Mouse (Mus musculus): ENCODE measurements around the gene Abcf2.

Gene Abcf2

GRCm38 (mm10) chr5:24534292-24534691, 43.0 kb downstream of the Abcf2 start:
- H3K27me3 ChIP-seq (ENCODE audit: control insufficient read depth, insufficient read depth, low read length, poor library complexity, severe bottlenecking), result no peaks in the 10 kb centered on the region

GRCm38 (mm10) chr5:24533391-24533790, 43.9 kb downstream of the Abcf2 start:
- DNase-seq (ENCODE audit: low read depth, low spot score), result no peak
- H3K36me3 ChIP-seq (ENCODE audit: control insufficient read depth, insufficient read depth, low read length, poor library complexity, severe bottlenecking), result no peaks in the 10 kb centered on the region
- no peaks in the 10 kb centered on the region for H3K27me3 ChIP-seq (ENCODE audit: control insufficient read depth, insufficient read depth, low read length, poor library complexity, severe bottlenecking)

More at GRCm38 (mm10) chr5:24534292-24534691, 43.0 kb downstream of the Abcf2 start:
- DNase-seq (ENCODE audit: low read depth, low spot score), result peak; percentile 21
- no peaks in the 10 kb centered on the region for H3K36me3 ChIP-seq (ENCODE audit: control insufficient read depth, insufficient read depth, low read length, poor library complexity, severe bottlenecking)

GRCm38 (mm10) chr5:24530042-24530689, 47.1 kb downstream of the Abcf2 start:
- no peaks in the 10 kb centered on the region for H3K36me3 ChIP-seq (ENCODE audit: control insufficient read depth, insufficient read depth, low read length, poor library complexity, severe bottlenecking)

GRCm38 (mm10) chr5:24527780-24528179, 49.5 kb downstream of the Abcf2 start:
- DNase-seq (ENCODE audit: low read depth, low spot score), result no peak
- no peaks in the 10 kb centered on the region for H3K36me3 ChIP-seq (ENCODE audit: control insufficient read depth, insufficient read depth, low read length, poor library complexity, severe bottlenecking)

More at GRCm38 (mm10) chr5:24530042-24530689, 47.1 kb downstream of the Abcf2 start:
- H3K27me3 ChIP-seq (ENCODE audit: control insufficient read depth, insufficient read depth, low read length, poor library complexity, severe bottlenecking), result no peaks in the 10 kb centered on the region
- peak; percentile 92 for DNase-seq (ENCODE audit: low read depth, low spot score)

GRCm38 (mm10) chr5:24526889-24527230, 50.4 kb downstream of the Abcf2 start, which contains the start of gene Gbx1:
TSS of gene Gbx1 (minus strand) at chr5:24527202.
- DNase-seq (ENCODE audit: low read depth, low spot score), result peak; percentile 35
- no peaks in the 10 kb centered on the region for H3K27me3 ChIP-seq (ENCODE audit: control insufficient read depth, insufficient read depth, low read length, poor library complexity, severe bottlenecking)

More at GRCm38 (mm10) chr5:24527780-24528179, 49.5 kb downstream of the Abcf2 start:
- H3K27me3 ChIP-seq (ENCODE audit: control insufficient read depth, insufficient read depth, low read length, poor library complexity, severe bottlenecking), result no peaks in the 10 kb centered on the region

GRCm38 (mm10) chr5:24526190-24526888, 50.9 kb downstream of the Abcf2 start:
- DNase-seq (ENCODE audit: low read depth, low spot score), result no peak
- H3K36me3 ChIP-seq (ENCODE audit: control insufficient read depth, insufficient read depth, low read length, poor library complexity, severe bottlenecking), result no peaks in the 10 kb centered on the region

More at GRCm38 (mm10) chr5:24526889-24527230, 50.4 kb downstream of the Abcf2 start, which contains the start of gene Gbx1:
- no peaks in the 10 kb centered on the region for H3K36me3 ChIP-seq (ENCODE audit: control insufficient read depth, insufficient read depth, low read length, poor library complexity, severe bottlenecking)

GRCm38 (mm10) chr5:24525360-24526189, 51.7 kb downstream of the Abcf2 start:
- H3K36me3 ChIP-seq (ENCODE audit: control insufficient read depth, insufficient read depth, low read length, poor library complexity, severe bottlenecking), result no peaks in the 10 kb centered on the region
- DNase-seq (ENCODE audit: low read depth, low spot score), result no peak
- H3K27me3 ChIP-seq (ENCODE audit: control insufficient read depth, insufficient read depth, low read length, poor library complexity, severe bottlenecking), result no peaks in the 10 kb centered on the region

More at GRCm38 (mm10) chr5:24526190-24526888, 50.9 kb downstream of the Abcf2 start:
- no peaks in the 10 kb centered on the region for H3K27me3 ChIP-seq (ENCODE audit: control insufficient read depth, insufficient read depth, low read length, poor library complexity, severe bottlenecking)

- no peaks in the 10 kb centered on the region for H3K36me3 ChIP-seq (ENCODE audit: control insufficient read depth, insufficient read depth, low read length, poor library complexity, severe bottlenecking)
- H3K27me3 ChIP-seq (ENCODE audit: control insufficient read depth, insufficient read depth, low read length, poor library complexity, severe bottlenecking), result no peaks in the 10 kb centered on the region
- no peak for DNase-seq (ENCODE audit: low read depth, low spot score)
These were observed 52.7 kb downstream of the Abcf2 start for GRCm38 (mm10) chr5:24524522-24524921.

GRCm38 (mm10) chr5:24523806-24524205, 53.5 kb downstream of the Abcf2 start:
- Histone ChIP-seq H3K36me3 (ENCODE audit: control insufficient read depth, insufficient read depth, low read length, poor library complexity, severe bottlenecking) (no peaks in the 10 kb centered on the region), H3K27me3 (ENCODE audit: control insufficient read depth, insufficient read depth, low read length, poor library complexity, severe bottlenecking) (no peaks in the 10 kb centered on the region)
- no peak for DNase-seq (ENCODE audit: low read depth, low spot score)

GRCm38 (mm10) chr5:24521366-24521765, 55.9 kb downstream of the Abcf2 start:
- H3K27me3 ChIP-seq (ENCODE audit: control insufficient read depth, insufficient read depth, low read length, poor library complexity, severe bottlenecking), result no peaks in the 10 kb centered on the region

More at GRCm38 (mm10) chr5:24521366-24521765, 55.9 kb downstream of the Abcf2 start:
- H3K36me3 ChIP-seq (ENCODE audit: control insufficient read depth, insufficient read depth, low read length, poor library complexity, severe bottlenecking), result no peaks in the 10 kb centered on the region
- DNase-seq (ENCODE audit: low read depth, low spot score), result no peak
